Mouse (Mus musculus): ENCODE data around the gene AL731706.1. TPM values are rescaled to one million over a fixed set of nuclear protein-coding genes. Genes with fewer than 3 reads are reported as not detected.

AL731706.1 gene
- polyA plus RNA-seq, 1 experiment = 37.6 TPM

DNA sequence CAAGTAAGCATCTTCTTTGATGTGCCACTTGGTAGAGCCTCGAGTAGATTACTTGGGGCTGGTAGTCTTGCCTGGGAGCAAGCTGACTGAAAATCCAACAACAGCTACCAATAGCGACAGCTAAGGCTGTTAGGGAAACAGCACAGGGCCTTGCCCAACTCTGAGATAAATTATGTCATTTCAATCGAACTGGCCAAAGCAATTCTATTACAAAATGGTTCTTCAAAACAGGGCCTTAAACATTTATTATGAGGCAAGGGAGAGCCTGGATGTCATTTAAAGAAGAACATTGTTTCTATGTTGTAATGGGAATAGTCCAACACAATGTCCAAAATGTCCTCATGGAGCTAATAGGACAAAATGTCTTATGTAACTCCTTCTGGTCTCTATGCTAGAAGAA lies 40.8 kb downstream of the AL731706.1 start:
- H3K4me1 ChIP-seq (ENCODE audit: control insufficient read depth, insufficient read depth, low read length) = no peaks in the 10 kb centered on the region; the same call in 1 of the 2 replicates
- H3K27ac ChIP-seq (ENCODE audit: insufficient read depth, low read length) = no peak overlapping the region
- TF ChIP-seq CTCF (IDR thresholded peaks at IDR 0.05; ENCODE audit: extremely low read depth, insufficient read depth, low read length) (no peak), POLR2A (IDR thresholded peaks at IDR 0.05; ENCODE audit: extremely low read depth, insufficient read depth, low read length) (no peak)
- no peak overlapping the region for H3K4me3 ChIP-seq (ENCODE audit: insufficient read depth, low read length)

DNA sequence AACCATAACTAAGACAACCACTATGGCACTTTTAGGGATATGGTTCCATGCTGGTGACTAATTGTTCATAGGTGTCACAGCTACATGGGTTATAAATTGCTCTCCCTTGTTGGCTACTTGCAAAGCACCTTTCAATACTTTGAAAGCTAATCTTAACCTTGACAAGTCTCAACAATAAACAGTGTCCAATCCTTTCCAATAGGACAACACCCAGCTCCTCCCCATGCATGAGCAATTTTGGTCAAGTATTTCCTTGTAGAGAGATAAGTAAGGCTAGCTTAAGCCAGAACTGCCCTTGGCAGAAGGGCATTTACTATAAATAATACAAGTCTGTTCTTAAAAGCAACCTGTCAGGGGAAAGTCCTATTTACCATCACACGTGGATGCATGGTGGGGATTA lies 53.2 kb downstream of the AL731706.1 start:
- Histone ChIP-seq H3K4me3 (ENCODE audit: insufficient read depth, low read length) (no peak overlapping the region), H3K4me1 (ENCODE audit: control insufficient read depth, insufficient read depth, low read length) (no peaks in the 10 kb centered on the region), H3K27ac (ENCODE audit: insufficient read depth, low read length) (no peak overlapping the region)
- TF ChIP-seq CTCF (IDR thresholded peaks at IDR 0.05; ENCODE audit: extremely low read depth, insufficient read depth, low read length) (no peak), POLR2A (IDR thresholded peaks at IDR 0.05; ENCODE audit: extremely low read depth, insufficient read depth, low read length) (no peak)

DNA sequence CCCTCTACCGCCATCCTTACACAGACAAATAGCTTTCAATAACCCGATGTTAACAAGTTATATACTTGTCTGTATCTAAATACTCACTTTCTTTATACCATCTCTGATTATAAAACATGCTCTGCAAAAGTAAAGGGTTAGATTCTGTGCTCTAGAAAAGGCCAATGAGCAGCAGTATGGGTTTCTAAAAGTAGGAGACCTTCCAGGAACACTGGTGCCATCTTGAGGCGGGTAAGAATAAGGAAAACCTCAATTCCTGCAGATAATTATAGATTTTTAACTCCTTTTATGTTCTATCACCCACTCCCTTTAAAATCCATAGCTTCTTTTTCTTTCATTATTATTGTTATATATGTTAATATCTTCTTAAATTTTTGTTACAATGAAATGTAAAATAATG lies 55.3 kb downstream of the AL731706.1 start:
- no peak overlapping the region for H3K27ac ChIP-seq (ENCODE audit: insufficient read depth, low read length)

DNA sequence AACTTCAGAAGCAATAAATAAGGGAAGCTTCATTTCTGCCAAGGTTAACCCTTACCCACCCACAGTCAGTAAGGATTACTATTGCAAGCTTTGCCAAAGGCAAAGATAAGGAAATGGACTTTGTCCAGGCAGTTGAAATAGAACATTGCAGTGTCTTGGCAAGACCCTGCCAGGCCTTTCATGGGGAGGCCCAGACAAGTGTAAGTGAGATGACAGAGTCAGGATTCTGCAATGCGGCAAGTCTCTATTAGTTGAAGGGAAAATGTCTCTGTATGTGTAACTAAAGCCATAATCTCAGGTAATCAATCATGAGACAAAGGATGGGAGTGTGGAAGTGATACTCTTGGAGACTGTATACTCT lies 56.5 kb downstream of the AL731706.1 start:
- TF ChIP-seq CTCF (IDR thresholded peaks at IDR 0.05; ENCODE audit: extremely low read depth, insufficient read depth, low read length) = no peak
- no peak overlapping the region for H3K4me3 ChIP-seq (ENCODE audit: insufficient read depth, low read length)
- no peaks in the 10 kb centered on the region for H3K4me1 ChIP-seq (ENCODE audit: control insufficient read depth, insufficient read depth, low read length)
- H3K27ac ChIP-seq (ENCODE audit: insufficient read depth, low read length) = no peak overlapping the region

More for the DNA sequence above, 55.3 kb downstream of the AL731706.1 start:
- Histone ChIP-seq H3K4me1 (ENCODE audit: control insufficient read depth, insufficient read depth, low read length) (no peaks in the 10 kb centered on the region), H3K4me3 (ENCODE audit: insufficient read depth, low read length) (no peak overlapping the region)
- TF ChIP-seq CTCF (IDR thresholded peaks at IDR 0.05; ENCODE audit: extremely low read depth, insufficient read depth, low read length) = peak; percentile 36; the same call in 1 of the 2 replicates
- TF ChIP-seq POLR2A (IDR thresholded peaks at IDR 0.05; ENCODE audit: extremely low read depth, insufficient read depth, low read length) = no peak

DNA sequence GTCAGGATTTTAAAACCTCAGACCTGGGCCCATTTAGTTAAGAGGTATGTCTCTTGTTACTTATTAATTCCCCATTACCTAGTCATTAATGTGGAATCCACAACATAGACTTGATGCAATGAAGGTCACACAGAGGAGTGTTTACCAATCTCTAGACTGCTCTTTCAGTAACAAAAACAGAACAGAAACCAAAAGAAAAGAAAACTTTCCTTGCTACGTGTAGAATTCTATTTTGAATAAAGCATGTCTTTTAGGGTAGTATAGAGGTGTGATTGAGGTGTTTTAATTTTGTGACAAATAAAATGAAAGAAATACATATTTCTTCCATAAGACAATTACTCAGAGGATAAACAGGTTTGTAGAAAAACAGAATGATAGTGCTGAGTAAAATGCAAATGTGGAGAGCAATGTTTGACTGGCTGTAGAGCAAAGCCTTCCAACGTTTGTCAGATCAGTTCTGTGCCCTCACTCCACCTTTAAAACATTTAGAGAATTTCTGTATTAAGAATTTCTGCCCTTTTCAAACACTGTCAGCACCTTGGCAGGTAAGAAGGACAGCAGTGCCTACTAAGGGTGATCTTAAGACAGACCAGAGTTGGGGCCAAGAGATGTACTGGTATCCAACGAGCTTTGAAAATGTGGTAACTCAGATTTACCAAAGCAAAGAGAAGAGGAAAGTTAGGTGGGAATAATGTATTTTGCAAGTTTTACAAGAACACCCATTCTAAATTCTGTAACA lies 57.0 kb downstream of the AL731706.1 start:
- no peak for TF ChIP-seq POLR2A (IDR thresholded peaks at IDR 0.05; ENCODE audit: extremely low read depth, insufficient read depth, low read length)
- no peak for TF ChIP-seq CTCF (IDR thresholded peaks at IDR 0.05; ENCODE audit: extremely low read depth, insufficient read depth, low read length)

DNA sequence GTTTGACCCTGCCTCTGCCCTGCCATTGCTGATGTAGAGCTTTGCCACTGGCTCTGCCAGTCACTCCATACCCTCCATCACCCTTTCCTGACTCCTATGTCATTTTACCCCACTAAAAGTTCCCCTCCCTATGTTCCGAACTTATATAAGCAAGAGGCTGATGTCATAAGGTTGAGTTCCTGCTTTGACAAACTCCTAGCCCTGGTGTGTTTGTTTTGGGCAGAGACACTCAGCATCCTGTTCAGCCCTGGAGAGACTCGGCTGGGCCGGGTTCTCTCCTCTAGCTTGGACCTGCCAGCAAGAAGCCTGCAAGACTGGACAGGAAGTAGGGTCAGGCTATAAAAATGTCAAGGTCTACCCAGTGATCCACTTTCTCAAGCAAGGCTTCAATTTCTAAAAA lies 58.3 kb downstream of the AL731706.1 start:
- H3K27ac ChIP-seq (ENCODE audit: insufficient read depth, low read length) = no peak overlapping the region
- no peaks in the 10 kb centered on the region for H3K4me1 ChIP-seq (ENCODE audit: control insufficient read depth, insufficient read depth, low read length)
- no peak overlapping the region for H3K4me3 ChIP-seq (ENCODE audit: insufficient read depth, low read length)
- TF ChIP-seq CTCF (IDR thresholded peaks at IDR 0.05; ENCODE audit: extremely low read depth, insufficient read depth, low read length) = no peak
- no peak for TF ChIP-seq POLR2A (IDR thresholded peaks at IDR 0.05; ENCODE audit: extremely low read depth, insufficient read depth, low read length)

More for the DNA sequence above, 57.0 kb downstream of the AL731706.1 start:
- H3K4me3 ChIP-seq (ENCODE audit: insufficient read depth, low read length) = no peak overlapping the region
- H3K27ac ChIP-seq (ENCODE audit: insufficient read depth, low read length) = no peak overlapping the region
- no peaks in the 10 kb centered on the region for H3K4me1 ChIP-seq (ENCODE audit: control insufficient read depth, insufficient read depth, low read length)

Other genes starting within 250 kb of the AL731706.1 start
- 2,914 and 2,964 TPM in 2 replicates for gene Snap25, start 177.9 kb downstream of the AL731706.1 start, polyA plus RNA-seq (2012; rRNA removed)
- gene AL731706.2, start 5.7 kb downstream of the AL731706.1 start, polyA plus RNA-seq (2012; rRNA removed) = not detected in 2 replicates
- gene Slx4ip, start 171 bp downstream of the AL731706.1 start, polyA plus RNA-seq (2012; rRNA removed) = 3.5 and 4.0 TPM in 2 replicates
- 11.9 and 12.3 TPM in 2 replicates for gene Mkks, start within 50 bp of the AL731706.1 start, polyA plus RNA-seq (2012; rRNA removed)
- gene Jag1, start 225.3 kb upstream of the AL731706.1 start, polyA plus RNA-seq (2012; rRNA removed) = 2.6 and 2.9 TPM in 2 replicates

Measured in cortical plate, adult 2 months (tissue).